Mouse (Mus musculus): ENCODE results near the gene 6430531B16Rik.

DNA sequence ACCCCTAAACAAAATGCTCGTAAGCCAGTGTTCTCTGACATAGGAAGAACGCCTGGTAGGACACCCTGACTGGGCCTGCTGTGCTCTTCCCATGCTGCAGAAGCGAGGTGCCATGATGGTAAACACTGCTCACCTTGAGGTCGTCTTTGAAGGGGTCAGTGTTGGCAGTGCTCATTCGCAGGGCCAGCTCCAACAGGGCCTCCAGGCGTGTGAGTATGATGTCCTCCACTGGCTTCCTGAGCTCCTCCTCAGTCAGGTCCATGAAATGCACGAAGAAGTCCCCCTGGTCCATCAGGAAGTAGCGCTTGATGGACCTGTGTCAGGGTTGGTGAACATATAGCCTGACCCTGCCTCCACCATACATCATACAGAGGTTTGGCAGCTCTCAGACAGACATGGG lies 26.1 kb upstream of the 6430531B16Rik start:
- TF ChIP-seq CTCF (IDR thresholded peaks at IDR 0.05; ENCODE audit: low read depth, low read length) (no peak), POLR2A (IDR thresholded peaks at IDR 0.05; ENCODE audit: borderline replicate concordance, low read depth, low read length) (no peak)
